Mouse (Mus musculus) left cerebral cortex, adult 9 months (tissue): Measurements from ENCODE around the gene Vmn1r90.
"Not testable (repeated sequence)": the region's sequence is repeated elsewhere in the genome, so short reads cannot be mapped to it uniquely, and the experiment has no call there.

Source experiments
- DNase-seq, 2 experiments: peaks; one replicate each; pipeline ENCODE4 v3.0.0; 2022; ENCODE audit warnings: low spot score in 2 of 2

Vmn1r90 gene

DNA sequence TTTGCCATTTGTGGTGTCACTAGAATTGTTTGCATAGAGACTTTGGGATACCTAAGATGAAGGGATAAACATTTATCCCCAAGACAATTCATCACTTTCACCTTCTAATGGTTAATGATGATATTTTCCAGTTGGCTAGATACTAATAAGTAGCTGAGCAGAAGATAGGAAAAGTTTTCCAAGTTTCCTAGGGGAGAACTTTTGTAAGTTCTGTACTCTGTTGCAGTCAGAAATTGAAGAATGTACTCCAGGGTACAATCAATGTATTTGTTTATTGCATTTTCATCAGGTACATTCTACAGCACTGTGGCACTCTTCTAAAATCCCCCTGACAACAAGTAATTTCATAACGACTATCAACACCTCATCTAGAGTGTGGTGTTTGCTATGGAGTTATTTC is at the start of gene Vmn1r90:
Vmn1r90 (minus strand) TSS at position 101 of the 400 bp plus-strand sequence.
- no peak for DNase-seq

DNA sequence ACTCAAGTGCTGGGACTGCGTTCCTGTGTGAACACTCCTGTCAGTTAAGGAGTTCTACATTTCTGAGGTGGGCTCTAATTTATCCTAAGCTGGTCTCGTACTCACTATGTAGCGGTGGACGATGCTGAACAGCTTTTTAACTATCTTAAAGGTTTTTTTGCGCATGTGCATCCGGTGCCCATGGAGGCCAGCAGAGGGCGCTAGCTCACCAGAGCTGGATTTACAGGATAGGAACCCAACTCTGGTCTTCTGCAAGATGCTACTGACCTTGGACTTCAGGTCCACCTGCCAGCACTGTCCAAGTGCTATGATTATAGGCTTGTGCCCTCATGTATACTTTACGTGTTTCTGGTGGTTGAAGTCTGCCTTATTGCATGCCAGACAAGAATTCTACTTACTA is 29.7 kb upstream of the Vmn1r90 start:
- not testable (repeated sequence) for DNase-seq

DNA sequence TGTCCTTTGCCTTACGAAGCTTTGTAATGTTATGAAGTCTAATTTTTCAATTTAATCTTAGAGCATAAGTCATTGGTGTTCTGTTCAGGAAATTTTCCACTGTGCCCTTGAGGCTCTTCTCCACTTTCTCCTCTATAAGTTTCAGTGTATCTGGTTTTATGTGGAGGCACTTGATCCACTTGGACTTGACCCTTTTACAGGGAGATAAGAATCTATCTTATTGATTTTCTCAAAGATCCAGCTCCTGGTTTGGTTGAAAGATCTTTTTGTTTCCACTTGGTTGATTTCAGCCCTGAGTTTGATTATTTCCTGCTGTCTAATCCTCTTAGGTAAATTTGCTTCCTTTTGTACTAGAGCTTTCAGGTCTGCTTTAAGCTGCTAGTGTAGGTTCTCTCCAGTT is 11.0 kb downstream of the Vmn1r90 start:
- DNase-seq: no peak

DNA sequence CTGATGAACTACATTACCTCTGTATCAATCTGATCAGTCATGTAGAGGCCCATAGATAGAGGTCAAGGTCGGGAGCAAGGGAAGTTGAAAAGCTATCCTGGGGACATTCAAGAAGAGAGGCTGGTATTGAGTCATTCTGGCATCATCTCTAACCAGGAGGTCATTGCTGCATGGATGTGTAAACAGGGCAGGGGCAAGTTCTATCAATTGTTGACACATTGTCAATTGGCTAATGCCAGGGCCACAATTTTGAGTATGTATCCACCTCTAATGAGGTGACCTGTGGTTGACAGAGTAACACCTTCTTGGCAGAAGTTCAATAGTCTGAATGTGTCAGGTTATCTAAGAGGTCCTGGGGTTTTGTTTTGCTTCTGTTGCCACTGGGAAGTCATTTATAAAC is 38.0 kb downstream of the Vmn1r90 start:
- DNase-seq: no peak

DNA sequence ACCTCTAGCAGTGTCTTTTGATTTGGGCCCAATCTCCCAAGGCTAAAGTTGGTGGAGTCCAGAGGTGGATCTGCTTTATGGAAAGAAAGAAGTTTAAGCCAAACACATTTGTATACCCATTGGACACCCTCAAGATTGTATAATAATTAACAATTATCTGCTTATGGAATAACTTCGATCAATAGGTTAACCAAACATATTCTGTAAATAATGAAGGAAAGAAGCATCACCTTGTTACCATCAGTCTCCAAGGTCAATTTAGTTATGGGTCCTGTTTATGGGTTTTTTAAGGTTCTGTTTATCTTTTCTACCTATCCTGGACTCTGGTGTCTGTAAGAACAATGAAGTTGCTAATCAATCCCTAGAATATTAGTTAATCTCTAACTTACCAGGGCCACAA is 40.7 kb downstream of the Vmn1r90 start:
- DNase-seq: no peak

- no peak for DNase-seq
Measured at GRCm38 (mm10) chr7:14518301-14518700, 45.0 kb downstream of the Vmn1r90 start.
